Mouse (Mus musculus): Measurements from ENCODE around the gene Eif6. TPM values are rescaled to one million over a fixed set of nuclear protein-coding genes. Genes with fewer than 3 reads are reported as not detected.
"Not testable (repeated sequence)": the region's sequence is repeated elsewhere in the genome, so short reads cannot be mapped to it uniquely, and the experiment has no call there.

The Eif6 gene
- polyA plus RNA-seq, 1 experiment from 2014 or later, result 173 TPM

DNA sequence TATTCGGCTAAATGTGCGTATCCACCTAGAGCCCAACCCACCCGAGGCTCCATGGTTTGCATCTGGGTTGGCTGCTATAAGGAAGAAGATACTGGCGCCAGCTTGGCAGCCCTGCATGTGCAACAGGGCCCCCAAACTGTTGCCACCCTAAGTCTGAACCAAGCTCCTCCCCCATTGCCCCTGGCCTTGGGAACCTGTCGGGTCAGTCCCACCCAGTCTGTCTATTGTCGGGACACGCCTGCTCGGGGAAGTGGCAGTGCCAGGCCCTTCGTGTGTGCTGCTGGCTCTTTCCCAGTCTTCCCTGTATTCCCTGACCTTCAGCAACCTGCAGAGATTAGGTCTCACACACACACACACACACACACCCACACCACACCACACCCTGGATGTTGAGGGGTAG, 8.0 kb upstream of the Eif6 start, which contains the start of gene Fam83c:
Fam83c (minus strand) TSS at position 123 of the 400 bp plus-strand sequence.
- Histone ChIP-seq H3K27me3 (ENCODE audit: control insufficient read depth, insufficient read depth, low read length) (no peaks in the 10 kb centered on the region), H3K4me2 (replicated peaks; ENCODE audit: low read depth, low read length) (peak within 1 kb of the TSS; percentile 20; the same call in 1 of the 2 replicates), H3K4me3 (ENCODE audit: low read depth, low read length) (no peak within 1 kb of the TSS), H3K27ac (ENCODE audit: low read length) (no peak within 1 kb of the TSS), H3K4me1 (ENCODE audit: control insufficient read depth, insufficient read depth, low read length) (no peaks in the 10 kb centered on the region), H3K9me3 (ENCODE audit: control insufficient read depth, low read depth, low read length) (no peaks in the 10 kb centered on the region), H3K36me3 (ENCODE audit: control insufficient read depth, insufficient read depth, low read length) (no peaks in the 10 kb centered on the region), H3K9ac (replicated peaks; ENCODE audit: low read depth, low read length) (no peak within 1 kb of the TSS)
- WGBS, result 51% methylated on average over 9 of the region's 9 CpGs
- ATAC-seq (ENCODE audit: insufficient number of reproducible peaks, insufficient read depth, low FRiP score, low read depth), result peak; percentile 68; the same call in 1 of the 2 replicates

GRCm38 (mm10) chr2:155832087-155832486, 5.4 kb upstream of the Eif6 start:
- 86% methylated on average over 1 of the region's 1 CpGs for WGBS

DNA sequence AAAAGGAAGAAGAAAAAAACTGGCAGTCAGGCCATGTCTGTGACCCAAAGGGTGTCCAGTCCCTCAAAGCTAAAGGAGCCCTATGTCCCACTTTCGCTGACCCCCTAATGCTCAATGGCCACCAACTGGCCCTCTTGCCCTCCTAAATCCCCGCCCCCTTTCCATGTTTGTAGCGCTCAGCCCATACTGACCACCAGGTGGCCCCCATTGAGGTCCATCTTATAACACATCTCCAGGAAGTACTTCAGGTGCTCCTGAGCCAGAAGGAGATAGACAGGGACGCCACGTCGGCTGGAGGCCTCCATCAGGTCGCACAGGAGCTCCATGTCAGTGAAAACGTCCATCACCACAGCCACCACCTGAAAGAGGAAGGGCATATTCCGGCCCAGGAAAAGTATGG, 4.6 kb upstream of the Eif6 start:
- Histone ChIP-seq H3K9me3 (ENCODE audit: control insufficient read depth, low read depth, low read length) (no peaks in the 10 kb centered on the region), H3K27ac (ENCODE audit: low read length) (no peak overlapping the region), H3K36me3 (ENCODE audit: control insufficient read depth, insufficient read depth, low read length) (no peaks in the 10 kb centered on the region), H3K4me1 (ENCODE audit: control insufficient read depth, insufficient read depth, low read length) (no peaks in the 10 kb centered on the region), H3K9ac (replicated peaks; ENCODE audit: low read depth, low read length) (no peak overlapping the region), H3K27me3 (ENCODE audit: control insufficient read depth, insufficient read depth, low read length) (no peaks in the 10 kb centered on the region), H3K4me2 (replicated peaks; ENCODE audit: low read depth, low read length) (no peak overlapping the region), H3K4me3 (ENCODE audit: low read depth, low read length) (no peak overlapping the region)
- ATAC-seq (ENCODE audit: insufficient number of reproducible peaks, insufficient read depth, low FRiP score, low read depth), result no peak
- WGBS, result 60% methylated on average over 9 of the region's 9 CpGs

More at GRCm38 (mm10) chr2:155832087-155832486, 5.4 kb upstream of the Eif6 start:
- H3K27me3 ChIP-seq (ENCODE audit: control insufficient read depth, insufficient read depth, low read length); H3K9me3 ChIP-seq (ENCODE audit: control insufficient read depth, low read depth, low read length); H3K27ac ChIP-seq (ENCODE audit: low read length); H3K9ac ChIP-seq (replicated peaks; ENCODE audit: low read depth, low read length); H3K4me1 ChIP-seq (ENCODE audit: control insufficient read depth, insufficient read depth, low read length); H3K4me2 ChIP-seq (replicated peaks; ENCODE audit: low read depth, low read length); ATAC-seq (ENCODE audit: insufficient number of reproducible peaks, insufficient read depth, low FRiP score, low read depth); H3K4me3 ChIP-seq (ENCODE audit: low read depth, low read length); H3K36me3 ChIP-seq (ENCODE audit: control insufficient read depth, insufficient read depth, low read length): not testable (repeated sequence)

GRCm38 (mm10) chr2:155830841-155831240, 4.1 kb upstream of the Eif6 start:
- no peaks in the 10 kb centered on the region for H3K27me3 ChIP-seq (ENCODE audit: control insufficient read depth, insufficient read depth, low read length)
- H3K4me3 ChIP-seq (ENCODE audit: low read depth, low read length), result no peak overlapping the region
- H3K4me1 ChIP-seq (ENCODE audit: control insufficient read depth, insufficient read depth, low read length), result no peaks in the 10 kb centered on the region
- no peak overlapping the region for H3K4me2 ChIP-seq (replicated peaks; ENCODE audit: low read depth, low read length)
- H3K36me3 ChIP-seq (ENCODE audit: control insufficient read depth, insufficient read depth, low read length), result no peaks in the 10 kb centered on the region
- H3K9ac ChIP-seq (replicated peaks; ENCODE audit: low read depth, low read length), result no peak overlapping the region
- ATAC-seq (ENCODE audit: insufficient number of reproducible peaks, insufficient read depth, low FRiP score, low read depth), result no peak
- no peak overlapping the region for H3K27ac ChIP-seq (ENCODE audit: low read length)
- 85% methylated on average over 8 of the region's 8 CpGs for WGBS
- no peaks in the 10 kb centered on the region for H3K9me3 ChIP-seq (ENCODE audit: control insufficient read depth, low read depth, low read length)

- Histone ChIP-seq H3K27ac (ENCODE audit: low read length) (peak overlapping the region; percentile 75; the same call in 1 of the 2 replicates), H3K9me3 (ENCODE audit: control insufficient read depth, low read depth, low read length) (no peaks in the 10 kb centered on the region), H3K9ac (replicated peaks; ENCODE audit: low read depth, low read length) (peak overlapping the region; percentile 80), H3K36me3 (ENCODE audit: control insufficient read depth, insufficient read depth, low read length) (peaks cover 28% of the 10 kb centered on the region), H3K4me1 (ENCODE audit: control insufficient read depth, insufficient read depth, low read length) (peaks cover 7% of the 10 kb centered on the region; the same call in 1 of the 2 replicates), H3K4me3 (ENCODE audit: low read depth, low read length) (peak overlapping the region; percentile 78), H3K27me3 (ENCODE audit: control insufficient read depth, insufficient read depth, low read length) (no peaks in the 10 kb centered on the region), H3K4me2 (replicated peaks; ENCODE audit: low read depth, low read length) (peak overlapping the region; percentile 87)
- WGBS, result 2% methylated on average over 52 of the region's 52 CpGs
- ATAC-seq (ENCODE audit: insufficient number of reproducible peaks, insufficient read depth, low FRiP score, low read depth), result no peak
Observed at GRCm38 (mm10) chr2:155825904-155826629, 658 bp downstream of the Eif6 start.

DNA sequence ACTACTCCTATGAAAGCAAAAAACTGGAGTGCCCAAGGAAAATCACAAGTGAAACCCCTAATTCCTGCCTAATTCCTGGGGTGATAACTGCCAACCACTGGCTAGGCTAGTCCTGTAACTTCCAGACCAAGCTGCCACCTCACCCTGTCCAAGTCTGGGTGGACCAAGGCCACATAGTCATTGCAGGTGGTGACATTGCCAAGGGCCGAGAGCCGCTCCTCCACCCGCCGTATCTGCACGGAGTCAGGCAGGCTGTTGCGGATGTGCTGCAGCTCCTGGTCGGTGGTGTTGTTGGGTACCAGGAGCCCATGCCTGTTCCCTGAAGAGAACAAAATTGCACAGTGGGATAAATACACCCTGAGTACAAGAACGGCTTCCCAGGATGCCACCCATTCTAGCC, 3.0 kb downstream of the Eif6 start:
- peaks cover 41% of the 10 kb centered on the region for H3K36me3 ChIP-seq (ENCODE audit: control insufficient read depth, insufficient read depth, low read length)
- H3K9me3 ChIP-seq (ENCODE audit: control insufficient read depth, low read depth, low read length), result no peaks in the 10 kb centered on the region
- H3K4me3 ChIP-seq (ENCODE audit: low read depth, low read length), result no peak overlapping the region
- peaks cover 11% of the 10 kb centered on the region; the same call in 1 of the 2 replicates for H3K4me1 ChIP-seq (ENCODE audit: control insufficient read depth, insufficient read depth, low read length)
- no peak for ATAC-seq (ENCODE audit: insufficient number of reproducible peaks, insufficient read depth, low FRiP score, low read depth)
- no peak overlapping the region for H3K9ac ChIP-seq (replicated peaks; ENCODE audit: low read depth, low read length)
- 97% methylated on average over 8 of the region's 8 CpGs for WGBS
- no peak overlapping the region for H3K27ac ChIP-seq (ENCODE audit: low read length)
- no peaks in the 10 kb centered on the region for H3K27me3 ChIP-seq (ENCODE audit: control insufficient read depth, insufficient read depth, low read length)
- no peak overlapping the region for H3K4me2 ChIP-seq (replicated peaks; ENCODE audit: low read depth, low read length)

DNA sequence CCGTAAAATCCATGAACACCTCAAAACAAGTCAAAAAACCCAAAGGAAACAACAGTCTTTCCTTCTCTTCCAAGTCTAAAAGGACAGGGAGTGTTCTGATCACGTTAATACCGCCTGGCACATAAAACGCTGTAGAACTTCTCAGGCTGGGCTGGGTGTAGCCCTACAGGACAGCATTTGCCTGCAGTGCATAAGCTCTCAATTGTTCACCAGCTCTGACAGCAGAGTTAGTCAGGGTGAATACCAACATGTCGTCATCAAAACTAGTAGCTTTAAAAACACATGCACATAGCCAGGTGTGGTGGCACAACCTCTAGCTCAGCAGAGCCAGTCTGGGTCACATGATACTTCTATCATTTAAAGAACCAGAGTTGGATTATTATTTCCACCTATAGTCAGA, 5.9 kb downstream of the Eif6 start:
- no peaks in the 10 kb centered on the region for H3K27me3 ChIP-seq (ENCODE audit: control insufficient read depth, insufficient read depth, low read length)
- H3K27ac ChIP-seq (ENCODE audit: low read length), result no peak overlapping the region
- no peak for ATAC-seq (ENCODE audit: insufficient number of reproducible peaks, insufficient read depth, low FRiP score, low read depth)
- peaks cover 41% of the 10 kb centered on the region for H3K36me3 ChIP-seq (ENCODE audit: control insufficient read depth, insufficient read depth, low read length)
- peaks cover 14% of the 10 kb centered on the region for H3K4me1 ChIP-seq (ENCODE audit: control insufficient read depth, insufficient read depth, low read length)
- no peaks in the 10 kb centered on the region for H3K9me3 ChIP-seq (ENCODE audit: control insufficient read depth, low read depth, low read length)
- H3K9ac ChIP-seq (replicated peaks; ENCODE audit: low read depth, low read length), result no peak overlapping the region
- WGBS, result 91% methylated on average over 5 of the region's 5 CpGs
- no peak overlapping the region for H3K4me2 ChIP-seq (replicated peaks; ENCODE audit: low read depth, low read length)
- no peak overlapping the region for H3K4me3 ChIP-seq (ENCODE audit: low read depth, low read length)

- peaks cover 7% of the 10 kb centered on the region for H3K4me1 ChIP-seq (ENCODE audit: control insufficient read depth, insufficient read depth, low read length)
- no peaks in the 10 kb centered on the region for H3K27me3 ChIP-seq (ENCODE audit: control insufficient read depth, insufficient read depth, low read length)
- peak overlapping the region; percentile 68 for H3K27ac ChIP-seq (ENCODE audit: low read length)
- no peaks in the 10 kb centered on the region for H3K9me3 ChIP-seq (ENCODE audit: control insufficient read depth, low read depth, low read length)
- H3K4me3 ChIP-seq (ENCODE audit: low read depth, low read length), result peak overlapping the region; percentile 67
- peak; percentile 24 for ATAC-seq (ENCODE audit: insufficient number of reproducible peaks, insufficient read depth, low FRiP score, low read depth)
- H3K9ac ChIP-seq (replicated peaks; ENCODE audit: low read depth, low read length), result no peak overlapping the region; the same call in 1 of the 2 replicates
- peak overlapping the region; percentile 87; the same call in 1 of the 2 replicates for H3K4me2 ChIP-seq (replicated peaks; ENCODE audit: low read depth, low read length)
- peaks cover 41% of the 10 kb centered on the region for H3K36me3 ChIP-seq (ENCODE audit: control insufficient read depth, insufficient read depth, low read length)
- 60% methylated on average over 6 of the region's 6 CpGs for WGBS
Observed at GRCm38 (mm10) chr2:155819449-155820251, 7.1 kb downstream of the Eif6 start.
